Mouse (Mus musculus) midbrain, embryonic 11.5 days (tissue): ENCODE measurements around the gene Cops4. TPM values are rescaled to one million over a fixed set of nuclear protein-coding genes. Genes with fewer than 3 reads are reported as not detected.

Source experiments
- ATAC-seq: fragments of 200-750 bp; cut with Nextera tagmentation; 2 replicates; pipeline ENCODE4 v1.8.0; 2017; ENCODE audit warnings: moderate TSS enrichment, moderate library complexity; ENCODE audit not compliant: low FRiP score
- DNase-seq: peaks from one replicate; pipeline ENCODE4 v3.0.0; 2015; ENCODE audit warnings: low spot score; ENCODE audit errors: missing footprints
- H3K27ac ChIP-seq: fragments of 300-500 bp; sonication (generic); 2 replicates; pipeline ENCODE4 v1.5.1; 2014; ENCODE audit warnings: low read depth, low read length
- H3K27me3 ChIP-seq: fragments of 300-500 bp; sonication (generic); 2 replicates; pipeline ENCODE4 v1.6.1; 2014; ENCODE audit warnings: mild to moderate bottlenecking, low read length, moderate library complexity, mixed read lengths; ENCODE audit not compliant: control insufficient read depth, insufficient read depth
- H3K36me3 ChIP-seq: fragments of 300-500 bp; sonication (generic); 2 replicates; pipeline ENCODE4 v1.6.1; 2014; ENCODE audit warnings: mild to moderate bottlenecking, low read length, moderate library complexity, mixed read lengths; ENCODE audit not compliant: control insufficient read depth, insufficient read depth
- H3K4me1 ChIP-seq: fragments of 300-500 bp; sonication (generic); 2 replicates; pipeline ENCODE4 v1.6.1; 2014; ENCODE audit warnings: low read length; ENCODE audit not compliant: control insufficient read depth, insufficient read depth
- H3K4me2 ChIP-seq: fragments of 300-500 bp; sonication (generic); 2 replicates; pipeline ENCODE4 v1.6.1; 2014; ENCODE audit warnings: mild to moderate bottlenecking, moderate library complexity
- H3K4me3 ChIP-seq: fragments of 300-500 bp; sonication (generic); 2 replicates; pipeline ENCODE4 v1.5.1; 2014; ENCODE audit warnings: low read depth, low read length
- H3K9ac ChIP-seq: fragments of 300-500 bp; sonication (generic); 2 replicates; pipeline ENCODE4 v1.6.1; 2014; ENCODE audit warnings: low read length
- H3K9me3 ChIP-seq: fragments of 300-500 bp; sonication (generic); 2 replicates; pipeline ENCODE4 v1.6.1; 2016; ENCODE audit warnings: low read length; ENCODE audit not compliant: control insufficient read depth
- WGBS: fragments of 180-500 bp; shearing (Covaris S2); extraction: QIAGEN DNeasy Blood & Tissue Kit; methylation state at CpG from one replicate; pipeline ENCODE4 v1.1.7; 2014; 5-methylcytosine and 5-hydroxymethylcytosine counted together
- polyA plus RNA-seq: library from polyadenylated mRNA; unstranded; fragments of >200 nt; fragmentation: Nextera tagmentation; extraction: Ambion mirVana; gene quantifications from 2 replicates; pipeline ENCODE4 v1.2.1, GENCODE M21; 2014

Cops4 gene
- 242 and 251 TPM in 2 replicates for polyA plus RNA-seq

DNA sequence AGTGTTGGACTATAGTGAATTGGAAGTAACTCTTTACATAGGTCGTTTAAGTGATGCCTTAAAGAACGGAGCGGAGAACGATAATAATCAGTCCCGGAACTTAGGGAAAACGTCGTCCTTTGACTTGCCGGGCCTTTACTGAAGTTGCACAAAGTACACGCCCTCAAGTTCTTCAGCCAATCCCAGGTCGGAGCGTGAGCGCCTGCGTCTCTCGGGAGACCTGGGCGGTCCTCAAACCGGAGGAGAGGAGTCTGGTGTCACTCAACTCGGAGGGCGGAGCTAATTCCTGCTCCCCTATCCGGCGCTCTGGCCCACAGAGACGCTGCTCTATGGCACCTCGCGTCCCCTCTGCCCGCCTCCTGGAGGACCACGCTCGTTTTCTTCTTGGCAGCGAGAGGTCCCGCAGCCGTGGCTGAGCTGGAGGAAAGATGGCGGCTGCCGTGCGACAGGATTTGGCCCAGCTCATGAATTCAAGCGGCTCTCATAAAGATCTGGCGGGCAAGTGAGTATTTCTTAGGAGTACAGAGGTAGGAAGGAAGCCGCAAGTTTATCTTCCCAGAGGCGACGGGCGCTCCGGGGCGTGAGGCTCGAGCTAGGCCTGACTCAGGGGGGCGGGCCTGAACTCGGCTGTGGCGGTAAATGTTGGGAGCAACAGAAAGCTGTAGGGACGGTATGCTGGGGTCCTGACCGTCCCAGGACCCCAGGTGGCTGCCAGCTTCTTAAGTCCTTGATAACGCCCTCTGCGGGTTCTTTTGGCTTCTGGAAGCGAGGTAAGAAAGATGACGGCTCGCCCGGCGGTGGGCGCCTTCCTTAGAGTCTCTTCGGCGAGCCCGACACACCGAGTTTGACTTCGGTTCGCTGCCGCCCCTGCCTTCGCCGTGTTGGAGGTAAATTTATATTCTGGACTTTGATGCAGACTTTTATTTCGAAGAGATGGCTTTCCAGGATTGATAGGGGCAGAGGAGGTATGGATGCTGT lies at the start of gene Cops4:
Gene Cops4 (plus strand): TSS at position 261 of the 978 bp plus-strand sequence.
- Histone ChIP-seq H3K4me3 (peak within 1 kb of the TSS; percentile 89), H3K4me1 (peaks cover 5% of the 10 kb centered on the region)

DNA sequence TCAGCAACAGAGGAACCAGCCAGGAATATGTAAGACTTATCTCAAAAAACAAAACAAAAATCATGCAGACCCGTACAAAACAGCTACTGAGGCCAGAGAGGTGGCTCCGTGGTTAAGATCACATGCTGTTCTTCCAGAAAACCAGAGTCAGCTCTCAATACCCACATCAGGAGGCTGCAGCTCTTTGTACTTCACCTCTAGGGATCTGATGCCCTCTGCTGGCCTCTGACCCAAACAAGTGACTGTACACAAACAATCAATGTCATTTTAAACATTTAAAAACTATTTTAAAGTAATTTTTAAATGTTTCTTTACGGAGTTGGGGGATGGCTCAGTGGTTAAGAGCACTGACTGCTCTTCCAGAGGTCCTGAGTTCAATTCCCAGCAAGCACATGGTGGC lies 41.8 kb upstream of the Cops4 start:
- no peaks in the 10 kb centered on the region for H3K4me1 ChIP-seq
- ATAC-seq: no peak
- no peak overlapping the region for H3K4me2 ChIP-seq
- H3K4me3 ChIP-seq: no peak overlapping the region
- 91% methylated on average over 3 of the region's 3 CpGs for WGBS
- no peak for DNase-seq
- H3K27ac ChIP-seq: no peak overlapping the region
- H3K9me3 ChIP-seq: no peaks in the 10 kb centered on the region
- H3K9ac ChIP-seq: no peak overlapping the region
- H3K36me3 ChIP-seq: no peaks in the 10 kb centered on the region
- no peaks in the 10 kb centered on the region for H3K27me3 ChIP-seq

More for the DNA sequence above, at the start of gene Cops4:
- H3K36me3 ChIP-seq: no peaks in the 10 kb centered on the region
- ATAC-seq: peak; percentile 100
- under 1% methylated on average over 64 of the region's 64 CpGs for WGBS
- H3K27ac ChIP-seq: peak within 1 kb of the TSS; percentile 59
- H3K9ac ChIP-seq: peak within 1 kb of the TSS; percentile 89
- no peaks in the 10 kb centered on the region for H3K27me3 ChIP-seq
- peak within 1 kb of the TSS; percentile 80 for H3K4me2 ChIP-seq
- no peaks in the 10 kb centered on the region for H3K9me3 ChIP-seq
- DNase-seq: peak; percentile 98

DNA sequence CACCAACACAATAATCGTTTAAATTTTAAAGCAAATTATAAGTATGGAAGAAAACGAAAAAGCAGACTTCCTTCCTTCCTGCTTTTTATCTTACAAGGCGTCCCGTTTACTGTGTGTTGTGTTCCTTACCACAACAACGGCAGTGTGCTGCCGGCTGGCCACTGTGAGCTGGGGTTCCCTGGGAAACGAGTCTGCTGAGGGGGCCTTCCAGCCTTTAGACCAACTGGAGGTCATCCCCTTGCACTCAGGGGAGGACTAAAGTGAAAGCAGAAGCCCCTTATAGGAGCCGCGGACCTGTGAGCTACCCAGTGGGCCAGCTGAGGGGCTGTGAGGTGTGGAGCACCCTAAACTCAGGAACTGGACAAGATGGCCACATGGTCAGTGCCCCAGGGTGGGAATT lies 40.5 kb upstream of the Cops4 start:
- H3K4me3 ChIP-seq: no peak overlapping the region
- no peak overlapping the region for H3K9ac ChIP-seq
- no peak for DNase-seq
- WGBS: 92% methylated on average over 9 of the region's 9 CpGs
- ATAC-seq: no peak
- no peaks in the 10 kb centered on the region for H3K36me3 ChIP-seq
- H3K27ac ChIP-seq: no peak overlapping the region
- no peaks in the 10 kb centered on the region for H3K9me3 ChIP-seq
- H3K4me2 ChIP-seq: no peak overlapping the region
- H3K27me3 ChIP-seq: no peaks in the 10 kb centered on the region
- H3K4me1 ChIP-seq: no peaks in the 10 kb centered on the region

DNA sequence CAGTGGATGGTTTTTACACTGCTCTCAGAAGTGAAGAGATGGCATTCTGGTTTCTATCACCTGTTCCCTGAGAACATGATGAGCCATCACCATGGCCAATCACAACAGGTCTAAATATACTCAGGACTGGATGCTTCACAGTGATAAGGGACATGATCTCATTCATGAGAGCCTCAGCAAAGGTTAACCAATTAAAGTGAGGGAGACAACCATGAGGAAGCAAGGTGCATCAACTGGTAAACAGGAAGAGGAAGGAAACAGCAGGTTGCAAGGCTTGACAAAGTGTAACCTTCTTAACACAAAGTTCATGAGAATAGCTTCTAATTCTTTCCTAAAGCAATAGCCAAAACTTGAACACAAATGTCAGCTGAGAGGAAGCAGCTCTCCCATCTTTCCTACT lies 34.5 kb upstream of the Cops4 start:
- Histone ChIP-seq H3K4me2 (no peak overlapping the region), H3K27me3 (no peaks in the 10 kb centered on the region), H3K4me3 (no peak overlapping the region), H3K27ac (no peak overlapping the region), H3K9ac (no peak overlapping the region), H3K9me3 (no peaks in the 10 kb centered on the region), H3K4me1 (no peaks in the 10 kb centered on the region), H3K36me3 (no peaks in the 10 kb centered on the region; the same call in 1 of the 2 replicates)
- DNase-seq: peak; percentile 70
- ATAC-seq: no peak

DNA sequence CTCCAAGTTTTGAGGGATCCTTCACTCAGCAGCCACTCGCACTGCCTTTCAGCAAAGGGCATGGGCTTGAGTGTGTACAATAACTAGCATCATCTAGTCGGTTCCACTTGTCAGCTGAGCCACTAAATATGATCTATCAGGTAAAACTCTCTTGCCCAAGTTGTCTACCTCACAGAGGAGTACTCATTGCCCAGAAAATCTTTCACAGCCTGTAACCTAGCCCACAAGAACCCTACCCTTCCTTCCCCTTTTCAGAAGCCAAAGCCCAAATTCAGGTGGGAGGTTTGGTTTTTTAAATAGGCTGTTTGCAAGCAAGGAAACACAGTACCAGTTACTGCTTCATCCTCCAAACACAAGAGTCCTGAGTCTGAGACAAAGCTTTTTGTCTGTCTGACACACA lies 31.0 kb upstream of the Cops4 start:
- ATAC-seq (no peak), DNase-seq (no peak)
- Histone ChIP-seq H3K9ac (no peak overlapping the region), H3K36me3 (no peaks in the 10 kb centered on the region; the same call in 1 of the 2 replicates), H3K4me1 (no peaks in the 10 kb centered on the region), H3K27ac (no peak overlapping the region), H3K4me2 (no peak overlapping the region), H3K4me3 (no peak overlapping the region), H3K9me3 (no peaks in the 10 kb centered on the region), H3K27me3 (no peaks in the 10 kb centered on the region)
- WGBS: 91% methylated on average over 2 of the region's 2 CpGs

DNA sequence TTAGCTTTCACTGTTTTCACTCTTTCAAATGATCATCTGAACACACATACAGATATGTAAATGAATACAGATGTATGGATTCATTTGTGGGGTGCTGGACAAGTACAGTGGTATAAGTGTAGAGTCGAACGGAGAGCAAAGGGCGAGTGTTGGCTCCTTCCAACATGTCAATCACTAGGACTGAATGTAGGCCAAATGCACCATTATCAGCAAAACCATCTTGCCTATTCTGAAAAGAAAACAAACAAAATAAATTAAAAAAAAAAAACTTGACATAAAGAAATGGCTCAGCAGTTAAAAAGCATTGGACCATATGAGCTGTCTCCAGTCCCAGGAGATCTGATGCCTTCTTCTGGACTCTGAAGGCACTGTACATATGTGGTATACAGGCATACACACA lies 29.9 kb upstream of the Cops4 start:
- H3K27ac ChIP-seq: no peak overlapping the region
- H3K4me3 ChIP-seq: no peak overlapping the region
- no peak overlapping the region for H3K4me2 ChIP-seq
- no peaks in the 10 kb centered on the region for H3K9me3 ChIP-seq
- 94% methylated on average over 3 of the region's 3 CpGs for WGBS
- H3K9ac ChIP-seq: no peak overlapping the region
- no peak for DNase-seq
- no peaks in the 10 kb centered on the region for H3K27me3 ChIP-seq
- no peaks in the 10 kb centered on the region; the same call in 1 of the 2 replicates for H3K36me3 ChIP-seq
- no peak for ATAC-seq
- no peaks in the 10 kb centered on the region for H3K4me1 ChIP-seq

DNA sequence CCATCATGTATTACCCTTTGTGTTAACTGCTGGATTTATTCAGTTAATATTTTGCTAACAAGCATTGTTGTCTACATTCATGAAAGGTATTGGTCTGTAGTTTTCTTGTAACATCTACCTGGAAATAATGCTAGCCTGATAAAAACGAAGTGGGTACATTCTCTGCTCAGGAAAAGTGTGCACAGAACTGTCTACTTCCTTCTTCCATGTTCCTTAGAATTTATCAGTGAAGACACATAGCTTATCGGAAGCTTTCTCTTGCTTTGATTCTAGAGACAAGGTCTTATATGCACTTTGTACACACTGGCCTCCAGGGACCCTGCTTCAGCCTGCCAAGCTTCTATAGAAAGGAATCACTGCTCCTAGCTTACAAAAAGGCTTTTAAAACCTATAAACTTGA lies 28.8 kb upstream of the Cops4 start:
- ATAC-seq: no peak
- DNase-seq: no peak
- no peaks in the 10 kb centered on the region for H3K9me3 ChIP-seq
- H3K9ac ChIP-seq: no peak overlapping the region
- no peak overlapping the region for H3K4me2 ChIP-seq
- H3K36me3 ChIP-seq: no peaks in the 10 kb centered on the region; the same call in 1 of the 2 replicates
- no peaks in the 10 kb centered on the region for H3K4me1 ChIP-seq
- WGBS: 85% methylated on average over 2 of the region's 2 CpGs
- H3K27ac ChIP-seq: no peak overlapping the region
- no peaks in the 10 kb centered on the region for H3K27me3 ChIP-seq
- no peak overlapping the region for H3K4me3 ChIP-seq

DNA sequence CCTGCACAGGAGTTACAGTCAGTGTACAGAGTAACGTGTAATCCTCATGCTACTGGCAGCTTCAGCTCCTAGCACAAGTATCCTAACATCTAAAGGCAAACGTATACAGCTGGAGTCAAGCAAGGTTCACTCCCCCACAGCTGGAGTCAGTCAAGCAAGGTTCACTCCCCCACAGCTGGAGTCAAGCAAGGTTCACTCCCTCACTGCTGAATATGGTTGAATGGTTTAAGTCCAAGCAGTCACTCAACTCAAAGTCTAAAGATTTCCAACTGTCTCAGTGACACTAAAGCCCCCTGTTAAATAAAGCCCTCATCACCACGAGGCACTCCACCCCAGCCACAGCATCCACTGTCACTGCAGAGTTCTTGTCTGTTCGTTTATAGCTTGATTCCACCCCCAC lies 26.4 kb upstream of the Cops4 start:
- H3K9me3 ChIP-seq: no peaks in the 10 kb centered on the region
- H3K27ac ChIP-seq: no peak overlapping the region
- DNase-seq (no peak), ATAC-seq (no peak)
- no peak overlapping the region for H3K9ac ChIP-seq
- H3K27me3 ChIP-seq: no peaks in the 10 kb centered on the region
- H3K4me3 ChIP-seq: no peak overlapping the region
- WGBS: 50% methylated on average over 4 of the region's 4 CpGs
- no peaks in the 10 kb centered on the region for H3K36me3 ChIP-seq
- no peaks in the 10 kb centered on the region for H3K4me1 ChIP-seq
- no peak overlapping the region for H3K4me2 ChIP-seq

DNA sequence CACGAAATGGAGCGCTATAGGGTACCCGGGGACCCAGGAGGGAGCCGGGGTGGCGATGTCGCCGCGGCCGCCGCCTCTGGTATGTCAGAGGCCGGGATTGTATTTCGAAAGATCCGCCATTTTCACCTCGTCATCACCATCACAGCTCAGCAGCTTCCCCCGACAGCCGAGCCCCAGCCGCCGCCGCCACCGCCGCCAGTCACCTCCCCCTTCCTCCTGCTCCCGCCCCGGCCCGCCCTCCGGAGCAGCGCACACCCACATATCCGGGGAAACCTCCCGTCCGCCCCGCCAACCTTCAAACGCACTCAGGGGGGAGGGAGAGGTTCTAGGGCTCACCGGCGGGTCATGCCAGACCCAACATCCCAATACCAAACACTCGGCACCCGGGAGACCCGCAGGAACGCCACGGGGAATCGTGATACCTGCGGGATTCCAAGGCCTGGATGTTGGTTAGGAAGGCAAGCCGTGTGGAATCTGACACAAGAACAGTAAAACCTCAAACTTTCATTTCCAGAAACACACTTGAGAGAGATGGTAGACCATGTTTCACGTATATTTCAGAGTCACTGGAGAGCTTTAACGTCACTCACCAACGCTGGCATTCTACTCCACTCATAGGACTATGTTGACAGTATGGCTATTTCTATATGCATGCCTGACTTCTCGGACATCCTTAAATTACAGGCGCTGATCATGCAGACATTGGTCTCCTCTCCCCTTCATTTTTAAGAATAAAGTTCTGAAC lies 19.5 kb upstream of the Cops4 start:
- peak overlapping the region; percentile 83 for H3K4me2 ChIP-seq
- no peaks in the 10 kb centered on the region for H3K27me3 ChIP-seq
- H3K9me3 ChIP-seq: no peaks in the 10 kb centered on the region
- H3K4me3 ChIP-seq: peak overlapping the region; percentile 78
- DNase-seq (peak; percentile 95), ATAC-seq (peak; percentile 69)
- peak overlapping the region; percentile 83 for H3K9ac ChIP-seq
- 1% methylated on average over 45 of the region's 46 CpGs for WGBS
- H3K4me1 ChIP-seq: peaks cover 17% of the 10 kb centered on the region
- no peak overlapping the region for H3K27ac ChIP-seq
- H3K36me3 ChIP-seq: no peaks in the 10 kb centered on the region
